Mouse (Mus musculus): ENCODE results near the gene Bcl11a. TPM values are rescaled to one million over a fixed set of nuclear protein-coding genes. Genes with fewer than 3 reads are reported as not detected.
A peak's percentile ranks its signal among the peaks of the same experiment; 100 is the strongest.

The Bcl11a gene
- polyA plus RNA-seq, 1 experiment from 2014 or later: 101 TPM

- DNase-seq (ENCODE audit: low spot score) (peak; percentile 87), ATAC-seq (replicated peaks; ENCODE audit: low FRiP score) (peak; percentile 57)
- H3K27ac ChIP-seq (ENCODE audit: low read depth, low read length): peak overlapping the region; percentile 97
- peak overlapping the region; percentile 98 for H3K9ac ChIP-seq (ENCODE audit: low read length)
- no peaks in the 10 kb centered on the region for H3K9me3 ChIP-seq (ENCODE audit: control insufficient read depth, low read length)
- H3K4me3 ChIP-seq (ENCODE audit: low read depth, low read length): peak overlapping the region; percentile 85
- H3K27me3 ChIP-seq (ENCODE audit: control insufficient read depth, insufficient read depth, low read length): no peaks in the 10 kb centered on the region
- under 1% methylated on average over 59 of the region's 59 CpGs for WGBS
- H3K4me2 ChIP-seq (ENCODE audit: low read depth, low read length, severe bottlenecking): peak overlapping the region; percentile 98
- no peaks in the 10 kb centered on the region for H3K36me3 ChIP-seq (ENCODE audit: control insufficient read depth, insufficient read depth, low read length)
- peaks cover 4% of the 10 kb centered on the region; the same call in 1 of the 2 replicates for H3K4me1 ChIP-seq (replicated peaks; ENCODE audit: control insufficient read depth, insufficient read depth, low read length)
These were observed 780 bp upstream of the Bcl11a start for GRCm38 (mm10) chr11:24076821-24077730.

GRCm38 (mm10) chr11:24078706-24079316 is 955 bp downstream of the Bcl11a start:
- WGBS: under 1% methylated on average over 38 of the region's 38 CpGs
- no peaks in the 10 kb centered on the region for H3K36me3 ChIP-seq (ENCODE audit: control insufficient read depth, insufficient read depth, low read length)
- ATAC-seq (replicated peaks; ENCODE audit: low FRiP score) (no peak), DNase-seq (ENCODE audit: low spot score) (peak; percentile 85)
- H3K27ac ChIP-seq (ENCODE audit: low read depth, low read length): peak overlapping the region; percentile 97
- H3K4me2 ChIP-seq (ENCODE audit: low read depth, low read length, severe bottlenecking): peak overlapping the region; percentile 98
- H3K27me3 ChIP-seq (ENCODE audit: control insufficient read depth, insufficient read depth, low read length): no peaks in the 10 kb centered on the region
- peak overlapping the region; percentile 98 for H3K9ac ChIP-seq (ENCODE audit: low read length)
- H3K4me1 ChIP-seq (replicated peaks; ENCODE audit: control insufficient read depth, insufficient read depth, low read length): peaks cover 6% of the 10 kb centered on the region; the same call in 1 of the 2 replicates
- H3K9me3 ChIP-seq (ENCODE audit: control insufficient read depth, low read length): no peaks in the 10 kb centered on the region
- peak overlapping the region; percentile 85 for H3K4me3 ChIP-seq (ENCODE audit: low read depth, low read length)

GRCm38 (mm10) chr11:24079392-24080391 is 1.8 kb downstream of the Bcl11a start:
- Histone ChIP-seq H3K4me2 (ENCODE audit: low read depth, low read length, severe bottlenecking) (peak overlapping the region; percentile 98), H3K9me3 (ENCODE audit: control insufficient read depth, low read length) (no peaks in the 10 kb centered on the region), H3K36me3 (ENCODE audit: control insufficient read depth, insufficient read depth, low read length) (no peaks in the 10 kb centered on the region), H3K4me3 (ENCODE audit: low read depth, low read length) (peak overlapping the region; percentile 85), H3K27ac (ENCODE audit: low read depth, low read length) (peak overlapping the region; percentile 97), H3K9ac (ENCODE audit: low read length) (peak overlapping the region; percentile 98), H3K27me3 (ENCODE audit: control insufficient read depth, insufficient read depth, low read length) (no peaks in the 10 kb centered on the region), H3K4me1 (replicated peaks; ENCODE audit: control insufficient read depth, insufficient read depth, low read length) (peaks cover 6% of the 10 kb centered on the region; the same call in 1 of the 2 replicates)
- DNase-seq (ENCODE audit: low spot score): peak; percentile 81
- under 1% methylated on average over 43 of the region's 43 CpGs for WGBS
- ATAC-seq (replicated peaks; ENCODE audit: low FRiP score): no peak

- Histone ChIP-seq H3K27ac (ENCODE audit: low read depth, low read length) (peak overlapping the region; percentile 97), H3K4me3 (ENCODE audit: low read depth, low read length) (peak overlapping the region; percentile 85), H3K9ac (ENCODE audit: low read length) (peak overlapping the region; percentile 98), H3K27me3 (ENCODE audit: control insufficient read depth, insufficient read depth, low read length) (no peaks in the 10 kb centered on the region), H3K4me2 (ENCODE audit: low read depth, low read length, severe bottlenecking) (peak overlapping the region; percentile 98), H3K36me3 (ENCODE audit: control insufficient read depth, insufficient read depth, low read length) (peaks cover under 1% of the 10 kb centered on the region; the same call in 1 of the 2 replicates), H3K4me1 (replicated peaks; ENCODE audit: control insufficient read depth, insufficient read depth, low read length) (peaks cover 6% of the 10 kb centered on the region; the same call in 1 of the 2 replicates), H3K9me3 (ENCODE audit: control insufficient read depth, low read length) (no peaks in the 10 kb centered on the region)
- ATAC-seq (replicated peaks; ENCODE audit: low FRiP score) (peak; percentile 22), DNase-seq (ENCODE audit: low spot score) (peak; percentile 87)
- under 1% methylated on average over 28 of the region's 30 CpGs for WGBS
These were observed 2.7 kb downstream of the Bcl11a start for GRCm38 (mm10) chr11:24080541-24080940.

- ATAC-seq (replicated peaks; ENCODE audit: low FRiP score) (peak; percentile 42), DNase-seq (ENCODE audit: low spot score) (peak; percentile 87)
- WGBS: under 1% methylated on average over 33 of the region's 35 CpGs
- Histone ChIP-seq H3K9me3 (ENCODE audit: control insufficient read depth, low read length) (no peaks in the 10 kb centered on the region), H3K27me3 (ENCODE audit: control insufficient read depth, insufficient read depth, low read length) (no peaks in the 10 kb centered on the region), H3K36me3 (ENCODE audit: control insufficient read depth, insufficient read depth, low read length) (peaks cover 2% of the 10 kb centered on the region; the same call in 1 of the 2 replicates), H3K4me2 (ENCODE audit: low read depth, low read length, severe bottlenecking) (peak overlapping the region; percentile 98), H3K4me3 (ENCODE audit: low read depth, low read length) (peak overlapping the region; percentile 85), H3K4me1 (replicated peaks; ENCODE audit: control insufficient read depth, insufficient read depth, low read length) (peaks cover 6% of the 10 kb centered on the region; the same call in 1 of the 2 replicates), H3K27ac (ENCODE audit: low read depth, low read length) (peak overlapping the region; percentile 97), H3K9ac (ENCODE audit: low read length) (peak overlapping the region; percentile 98)
These were observed 3.3 kb downstream of the Bcl11a start for GRCm38 (mm10) chr11:24081016-24081686.

GRCm38 (mm10) chr11:24081687-24082384 is 4.0 kb downstream of the Bcl11a start:
- no peak for ATAC-seq (replicated peaks; ENCODE audit: low FRiP score)
- peak overlapping the region; percentile 97 for H3K27ac ChIP-seq (ENCODE audit: low read depth, low read length)
- H3K9ac ChIP-seq (ENCODE audit: low read length): peak overlapping the region; percentile 98
- peak; percentile 84 for DNase-seq (ENCODE audit: low spot score)
- H3K36me3 ChIP-seq (ENCODE audit: control insufficient read depth, insufficient read depth, low read length): peaks cover 3% of the 10 kb centered on the region
- H3K4me3 ChIP-seq (ENCODE audit: low read depth, low read length): peak overlapping the region; percentile 85
- under 1% methylated on average over 42 of the region's 43 CpGs for WGBS
- peak overlapping the region; percentile 98 for H3K4me2 ChIP-seq (ENCODE audit: low read depth, low read length, severe bottlenecking)
- H3K4me1 ChIP-seq (replicated peaks; ENCODE audit: control insufficient read depth, insufficient read depth, low read length): peaks cover 6% of the 10 kb centered on the region; the same call in 1 of the 2 replicates
- H3K9me3 ChIP-seq (ENCODE audit: control insufficient read depth, low read length): no peaks in the 10 kb centered on the region
- H3K27me3 ChIP-seq (ENCODE audit: control insufficient read depth, insufficient read depth, low read length): no peaks in the 10 kb centered on the region

- no peaks in the 10 kb centered on the region for H3K27me3 ChIP-seq (ENCODE audit: control insufficient read depth, insufficient read depth, low read length)
- H3K4me3 ChIP-seq (ENCODE audit: low read depth, low read length): peak overlapping the region; percentile 85
- H3K4me1 ChIP-seq (replicated peaks; ENCODE audit: control insufficient read depth, insufficient read depth, low read length): peaks cover 6% of the 10 kb centered on the region; the same call in 1 of the 2 replicates
- H3K27ac ChIP-seq (ENCODE audit: low read depth, low read length): peak overlapping the region; percentile 97
- no peaks in the 10 kb centered on the region for H3K9me3 ChIP-seq (ENCODE audit: control insufficient read depth, low read length)
- peak overlapping the region; percentile 98 for H3K4me2 ChIP-seq (ENCODE audit: low read depth, low read length, severe bottlenecking)
- 11% methylated on average over 11 of the region's 11 CpGs for WGBS
- peaks cover 7% of the 10 kb centered on the region for H3K36me3 ChIP-seq (ENCODE audit: control insufficient read depth, insufficient read depth, low read length)
- DNase-seq (ENCODE audit: low spot score): no peak
- no peak for ATAC-seq (replicated peaks; ENCODE audit: low FRiP score)
- peak overlapping the region; percentile 98 for H3K9ac ChIP-seq (ENCODE audit: low read length)
These were observed 4.7 kb downstream of the Bcl11a start for GRCm38 (mm10) chr11:24082385-24083075.
